Mouse (Mus musculus) embryonic facial prominence, embryonic 14.5 days (tissue): ENCODE measurements around the gene Slc25a42. TPM values are rescaled to one million over a fixed set of nuclear protein-coding genes. Genes with fewer than 3 reads are reported as not detected.

Experiments
- ATAC-seq: fragments of 200-750 bp; cut with Nextera tagmentation; 2 replicates; pipeline ENCODE4 v1.8.0; 2017; ENCODE audit warnings: low read depth, moderate number of reproducible peaks, moderate TSS enrichment
- DNase-seq: peaks from one replicate; pipeline ENCODE4 v3.0.0-alpha.2; 2015; ENCODE audit warnings: low spot score
- H3K27ac ChIP-seq: fragments of 300-500 bp; sonication (generic); replicated peaks from 2 replicates; pipeline ENCODE4 v1.5.1; 2014; ENCODE audit warnings: low read depth, mild to moderate bottlenecking, low read length, moderate library complexity
- H3K27me3 ChIP-seq: fragments of 300-500 bp; sonication (generic); replicated peaks from 2 replicates; pipeline ENCODE4 v1.6.1; 2014; ENCODE audit warnings: low read length; ENCODE audit not compliant: control insufficient read depth, insufficient read depth
- H3K36me3 ChIP-seq: fragments of 300-500 bp; sonication (generic); 2 replicates; pipeline ENCODE4 v1.6.1; 2014; ENCODE audit warnings: low read length, mixed read lengths; ENCODE audit not compliant: control insufficient read depth, insufficient read depth
- H3K4me1 ChIP-seq: fragments of 300-500 bp; sonication (generic); 2 replicates; pipeline ENCODE4 v1.6.1; 2014; ENCODE audit warnings: antibody characterized with exemption, low read length; ENCODE audit not compliant: control insufficient read depth, insufficient read depth
- H3K4me2 ChIP-seq: fragments of 300-500 bp; sonication (generic); 2 replicates; pipeline ENCODE4 v1.6.1; 2014; ENCODE audit warnings: low read depth, mild to moderate bottlenecking, low read length, moderate library complexity, mixed read lengths
- H3K4me3 ChIP-seq: fragments of 300-500 bp; sonication (generic); 2 replicates; pipeline ENCODE4 v1.5.1; 2014; ENCODE audit warnings: low read depth, mild to moderate bottlenecking, low read length
- H3K9ac ChIP-seq: fragments of 300-500 bp; sonication (generic); 2 replicates; pipeline ENCODE4 v1.6.1; 2014; ENCODE audit warnings: low read depth, mild to moderate bottlenecking, low read length, moderate library complexity, mixed read lengths
- H3K9me3 ChIP-seq: fragments of 300-500 bp; sonication (generic); 2 replicates; pipeline ENCODE4 v1.6.1; 2016; ENCODE audit warnings: low read length; ENCODE audit not compliant: control insufficient read depth
- WGBS: fragments of 180-500 bp; shearing (Covaris S2); extraction: QIAGEN DNeasy Blood & Tissue Kit; methylation state at CpG from one replicate; pipeline ENCODE4 v1.1.7; 2014; 5-methylcytosine and 5-hydroxymethylcytosine counted together
- polyA plus RNA-seq: library from polyadenylated mRNA; unstranded; fragments of >200 nt; fragmentation: Nextera tagmentation; extraction: Ambion mirVana; gene quantifications from 2 replicates; pipeline ENCODE4 v1.2.1, GENCODE M21; 2014

Slc25a42 gene
- polyA plus RNA-seq, 1 experiment from 2014 or later: 4.0 TPM

GRCm38 (mm10) chr8:70237842-70238241 is 25.7 kb upstream of the Slc25a42 start:
- H3K27me3 ChIP-seq: no peaks in the 10 kb centered on the region
- peaks cover 64% of the 10 kb centered on the region for H3K36me3 ChIP-seq
- no peak for DNase-seq
- H3K4me1 ChIP-seq: peaks cover 18% of the 10 kb centered on the region
- no peak overlapping the region for H3K4me2 ChIP-seq
- WGBS: 81% methylated on average over 2 of the region's 2 CpGs
- H3K27ac ChIP-seq: no peak overlapping the region
- no peak for ATAC-seq
- H3K9me3 ChIP-seq: no peaks in the 10 kb centered on the region
- H3K4me3 ChIP-seq: no peak overlapping the region
- H3K9ac ChIP-seq: no peak overlapping the region

- 0% methylated on average over 15 of the region's 15 CpGs for WGBS
- DNase-seq (no peak), ATAC-seq (no peak)
- Histone ChIP-seq H3K27me3 (no peaks in the 10 kb centered on the region), H3K27ac (peak overlapping the region; percentile 96), H3K9ac (peak overlapping the region; percentile 87), H3K36me3 (peaks cover 49% of the 10 kb centered on the region), H3K4me3 (peak overlapping the region; percentile 88), H3K4me1 (peaks cover 18% of the 10 kb centered on the region), H3K9me3 (no peaks in the 10 kb centered on the region), H3K4me2 (peak overlapping the region; percentile 93)
These were observed 22.6 kb upstream of the Slc25a42 start for GRCm38 (mm10) chr8:70234781-70235128.

- Histone ChIP-seq H3K27ac (peak within 1 kb of the TSS; percentile 96), H3K27me3 (no peaks in the 10 kb centered on the region), H3K4me3 (peak within 1 kb of the TSS; percentile 88), H3K4me1 (peaks cover 18% of the 10 kb centered on the region), H3K4me2 (peak within 1 kb of the TSS; percentile 93), H3K9me3 (no peaks in the 10 kb centered on the region), H3K36me3 (peaks cover 51% of the 10 kb centered on the region), H3K9ac (peak within 1 kb of the TSS; percentile 87)
- DNase-seq (peak; percentile 99), ATAC-seq (peak; percentile 98)
- WGBS: under 1% methylated on average over 20 of the region's 67 CpGs
These were observed 22.1 kb upstream of the Slc25a42 start, which contains the start of the genes Sugp2 and Armc6 for GRCm38 (mm10) chr8:70234080-70234780. TSS of gene Sugp2 (plus strand) at chr8:70234226. TSS of gene Armc6 (minus strand) at chr8:70234466.

GRCm38 (mm10) chr8:70233606-70234005 is 21.5 kb upstream of the Slc25a42 start:
- peak overlapping the region; percentile 93 for H3K4me2 ChIP-seq
- 4% methylated on average over 13 of the region's 13 CpGs for WGBS
- ATAC-seq (no peak), DNase-seq (no peak)
- H3K27me3 ChIP-seq: no peaks in the 10 kb centered on the region
- H3K36me3 ChIP-seq: peaks cover 51% of the 10 kb centered on the region
- H3K4me1 ChIP-seq: peaks cover 18% of the 10 kb centered on the region
- no peak overlapping the region for H3K27ac ChIP-seq
- no peaks in the 10 kb centered on the region for H3K9me3 ChIP-seq
- peak overlapping the region; percentile 87 for H3K9ac ChIP-seq
- peak overlapping the region; percentile 88 for H3K4me3 ChIP-seq

- 94% methylated on average over 9 of the region's 9 CpGs for WGBS
These were observed 18.7 kb upstream of the Slc25a42 start for GRCm38 (mm10) chr8:70230837-70231236.

GRCm38 (mm10) chr8:70227997-70228396 is 15.9 kb upstream of the Slc25a42 start:
- H3K27me3 ChIP-seq: no peaks in the 10 kb centered on the region
- no peak for DNase-seq
- no peak for ATAC-seq
- no peak overlapping the region for H3K9ac ChIP-seq
- no peak overlapping the region for H3K4me2 ChIP-seq
- no peak overlapping the region for H3K27ac ChIP-seq
- H3K4me3 ChIP-seq: no peak overlapping the region
- H3K36me3 ChIP-seq: peaks cover 55% of the 10 kb centered on the region
- no peaks in the 10 kb centered on the region for H3K9me3 ChIP-seq
- WGBS: 28% methylated on average over 4 of the region's 4 CpGs
- H3K4me1 ChIP-seq: no peaks in the 10 kb centered on the region

More at GRCm38 (mm10) chr8:70230837-70231236, 18.7 kb upstream of the Slc25a42 start:
- DNase-seq (no peak), ATAC-seq (no peak)
- H3K9ac ChIP-seq: no peak overlapping the region
- no peak overlapping the region for H3K4me2 ChIP-seq
- no peak overlapping the region for H3K27ac ChIP-seq
- H3K36me3 ChIP-seq: peaks cover 30% of the 10 kb centered on the region
- peaks cover 14% of the 10 kb centered on the region for H3K4me1 ChIP-seq
- no peaks in the 10 kb centered on the region for H3K27me3 ChIP-seq
- H3K9me3 ChIP-seq: no peaks in the 10 kb centered on the region
- H3K4me3 ChIP-seq: no peak overlapping the region

GRCm38 (mm10) chr8:70223341-70223740 is 11.2 kb upstream of the Slc25a42 start:
- Histone ChIP-seq H3K4me3 (no peak overlapping the region), H3K9me3 (no peaks in the 10 kb centered on the region), H3K27me3 (no peaks in the 10 kb centered on the region), H3K9ac (no peak overlapping the region), H3K4me1 (no peaks in the 10 kb centered on the region), H3K4me2 (no peak overlapping the region), H3K36me3 (peaks cover 47% of the 10 kb centered on the region), H3K27ac (no peak overlapping the region)
- 61% methylated on average over 6 of the region's 6 CpGs for WGBS
- no peak for DNase-seq
- no peak for ATAC-seq

- H3K4me2 ChIP-seq: no peak overlapping the region
- DNase-seq: no peak
- H3K9me3 ChIP-seq: no peaks in the 10 kb centered on the region
- ATAC-seq: no peak
- peaks cover 47% of the 10 kb centered on the region for H3K36me3 ChIP-seq
- H3K27me3 ChIP-seq: no peaks in the 10 kb centered on the region
- no peaks in the 10 kb centered on the region for H3K4me1 ChIP-seq
- WGBS: 91% methylated on average over 12 of the region's 12 CpGs
- H3K9ac ChIP-seq: no peak overlapping the region
- H3K4me3 ChIP-seq: no peak overlapping the region
- H3K27ac ChIP-seq: no peak overlapping the region
These were observed 9.9 kb upstream of the Slc25a42 start for GRCm38 (mm10) chr8:70222041-70222440.

GRCm38 (mm10) chr8:70220911-70221310 is 8.8 kb upstream of the Slc25a42 start:
- H3K36me3 ChIP-seq: peaks cover 44% of the 10 kb centered on the region
- H3K4me1 ChIP-seq: no peaks in the 10 kb centered on the region
- no peak overlapping the region for H3K9ac ChIP-seq
- DNase-seq: no peak
- H3K27ac ChIP-seq: no peak overlapping the region
- no peak overlapping the region for H3K4me2 ChIP-seq
- no peaks in the 10 kb centered on the region for H3K9me3 ChIP-seq
- H3K4me3 ChIP-seq: no peak overlapping the region
- no peaks in the 10 kb centered on the region for H3K27me3 ChIP-seq
- 77% methylated on average over 3 of the region's 3 CpGs for WGBS
- no peak for ATAC-seq
